In the genomic region with DNA sequence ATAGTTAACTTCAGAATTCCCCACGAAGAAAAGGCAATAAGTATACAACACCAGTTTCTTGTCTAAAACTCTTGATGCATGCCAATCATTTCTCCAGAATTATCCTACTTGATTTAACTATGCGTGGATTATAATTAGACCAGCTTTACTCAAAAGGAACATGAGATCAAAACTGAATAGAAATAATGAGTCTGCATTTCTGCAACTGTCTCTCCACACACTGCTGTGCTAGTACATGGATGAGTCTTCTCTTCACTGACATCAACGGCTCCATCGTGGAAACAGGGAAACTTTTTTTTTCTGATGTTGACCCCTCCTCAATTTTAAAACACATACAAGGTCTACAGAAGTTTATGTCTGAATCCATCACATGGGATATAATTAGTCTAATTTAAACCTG, we compare ENCODE assay signal across 15 mouse cellular contexts.
"Had no signal": no experiment of that assay in that cellular context is flagged by ENCODE, and none has a peak within 500 bp of the region (broad histone marks: within the 10 kb centered on the region; RNA-seq: fewer than 3 reads in every experiment).

No protein-coding gene starts in this region.

- H3K27me3 ChIP-seq: neural tube, embryonic 15.5 days; stomach, embryonic 15.5 days had no signal

- H3K4me3 ChIP-seq: neural tube, embryonic 15.5 days; stomach, embryonic 15.5 days had no signal

- H3K9me3 ChIP-seq: neural tube, embryonic 15.5 days; stomach, embryonic 15.5 days had no signal

- H3K4me1 ChIP-seq: neural tube, embryonic 15.5 days; stomach, embryonic 15.5 days had no signal

- H3K4me2 ChIP-seq: neural tube, embryonic 15.5 days; stomach, embryonic 15.5 days had no signal

- H3K36me3 ChIP-seq: neural tube, embryonic 15.5 days; stomach, embryonic 15.5 days had no signal

- DNase-seq: retina, postnatal 1 day; right cerebral cortex, adult 18-20 months; right cerebral cortex, postnatal 14 days; right cerebral cortex, postnatal 25 days; right cerebral cortex, postnatal 4 days; spleen, adult 18-20 months; thymus, adult 18-20 months; thymus, adult 2 months; thymus, postnatal 14 days; thymus, postnatal 25 days; thymus, postnatal 36 days; thymus, postnatal 4 days had no signal

- H3K9ac ChIP-seq: neural tube, embryonic 15.5 days; stomach, embryonic 15.5 days had no signal

- H3K27ac ChIP-seq: neural tube, embryonic 15.5 days; stomach, embryonic 15.5 days; stomach, postnatal 0 days had no signal
